Mouse (Mus musculus): ENCODE results near the gene Ubl4b.

The Ubl4b gene

DNA sequence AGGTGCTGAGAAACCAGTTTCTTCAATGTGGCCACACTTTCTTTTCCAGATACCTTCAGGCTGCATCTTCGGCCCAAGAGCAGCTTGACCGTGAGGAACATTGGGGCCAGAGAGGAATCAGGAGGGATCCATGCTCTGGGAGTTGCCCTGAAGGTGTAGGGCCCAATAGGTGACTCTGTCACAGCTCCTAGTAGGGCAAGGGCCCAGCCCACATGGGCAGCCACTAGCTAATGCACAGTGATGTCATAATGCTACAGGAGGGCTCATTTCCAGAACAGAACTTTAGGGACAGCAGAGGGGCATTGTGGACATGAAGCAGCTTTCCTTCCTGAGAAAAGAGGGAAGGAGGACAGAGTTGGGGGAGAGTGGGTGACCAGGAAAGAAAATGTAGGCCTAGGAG, at the start of gene Ubl4b:
TSS of gene Ubl4b (minus strand) at position 232 of the 400 bp plus-strand sequence.
- no peak for ATAC-seq (ENCODE audit: low TSS enrichment)

DNA sequence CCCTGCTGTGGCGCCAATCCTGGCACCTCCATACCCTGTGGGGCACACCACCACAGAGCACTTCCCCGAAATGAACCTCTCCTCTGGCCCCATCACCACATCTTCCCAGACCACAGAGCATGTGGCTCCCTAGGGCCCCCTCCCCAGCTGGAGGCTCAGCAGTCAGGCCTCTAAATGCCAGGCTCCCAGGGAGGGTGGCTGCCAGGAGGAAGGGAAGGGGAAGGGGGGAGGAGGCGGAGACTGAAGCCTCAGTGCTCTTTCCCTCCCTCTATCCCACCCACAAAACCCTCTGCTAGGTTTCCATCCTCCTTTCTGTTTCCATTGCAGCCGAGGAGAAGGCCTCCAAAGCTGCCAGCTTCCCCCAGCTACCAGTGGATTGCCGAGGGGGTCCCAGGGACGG, 45.3 kb upstream of the Ubl4b start:
- no peak for ATAC-seq (ENCODE audit: low TSS enrichment)

DNA sequence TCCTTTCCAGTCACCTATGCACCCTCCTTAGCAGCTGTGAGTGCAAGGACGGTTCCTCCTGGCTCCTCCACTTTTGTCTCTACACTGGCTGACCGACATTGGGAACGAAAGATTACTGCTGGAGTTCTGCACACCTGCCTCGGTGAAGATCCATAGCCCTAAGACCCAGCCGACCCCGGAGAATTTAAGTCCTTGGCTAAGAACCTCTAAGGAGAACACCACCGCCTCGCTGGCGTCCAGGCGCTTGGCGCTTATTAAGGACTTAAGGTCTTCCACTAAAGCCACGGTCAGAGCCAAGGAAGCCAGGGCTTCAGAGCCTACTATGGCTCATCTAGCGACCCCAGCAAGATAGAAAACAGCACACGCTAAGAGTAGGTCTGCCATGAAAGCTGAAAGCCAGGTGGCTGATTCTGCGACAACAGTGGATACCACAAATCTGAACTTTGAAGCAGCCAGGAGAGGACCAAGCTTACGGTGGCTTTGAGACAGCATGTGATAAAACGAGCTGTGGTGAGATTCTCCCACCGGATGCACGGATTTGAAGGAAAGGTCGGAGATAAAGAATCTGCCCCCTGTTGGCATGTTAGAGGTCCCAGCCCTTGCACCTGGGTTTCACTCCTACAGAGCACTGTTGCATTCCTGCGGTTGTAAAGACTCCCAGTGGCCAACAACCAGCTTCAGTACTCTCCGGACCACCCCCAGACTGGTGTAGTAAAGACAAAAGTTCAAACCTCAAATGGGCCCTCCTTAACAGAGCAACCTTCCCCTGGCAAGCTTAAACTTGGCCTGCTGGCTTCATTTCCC, 42.9 kb upstream of the Ubl4b start:
- no peak for ATAC-seq (ENCODE audit: low TSS enrichment)

DNA sequence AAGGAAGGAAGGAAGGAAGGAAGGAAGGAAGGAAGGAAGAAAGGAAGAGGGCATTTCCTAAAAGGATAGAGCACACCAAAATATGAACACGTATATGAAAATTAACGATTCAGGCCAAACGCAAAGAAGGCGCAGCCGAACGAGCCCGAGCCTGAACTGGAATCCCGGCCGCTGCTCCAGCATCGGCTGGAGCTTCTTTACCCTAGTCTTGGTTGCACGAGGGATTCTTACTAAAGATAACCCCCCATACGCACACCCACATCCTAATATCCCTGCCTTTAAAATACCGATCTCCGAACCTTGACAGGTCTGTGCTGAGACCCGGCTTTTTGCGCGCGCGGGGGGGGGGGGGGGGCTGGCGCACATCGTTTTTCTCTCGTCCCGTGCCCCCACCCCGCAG, 42.3 kb upstream of the Ubl4b start:
- no peak for ATAC-seq (ENCODE audit: low TSS enrichment)

DNA sequence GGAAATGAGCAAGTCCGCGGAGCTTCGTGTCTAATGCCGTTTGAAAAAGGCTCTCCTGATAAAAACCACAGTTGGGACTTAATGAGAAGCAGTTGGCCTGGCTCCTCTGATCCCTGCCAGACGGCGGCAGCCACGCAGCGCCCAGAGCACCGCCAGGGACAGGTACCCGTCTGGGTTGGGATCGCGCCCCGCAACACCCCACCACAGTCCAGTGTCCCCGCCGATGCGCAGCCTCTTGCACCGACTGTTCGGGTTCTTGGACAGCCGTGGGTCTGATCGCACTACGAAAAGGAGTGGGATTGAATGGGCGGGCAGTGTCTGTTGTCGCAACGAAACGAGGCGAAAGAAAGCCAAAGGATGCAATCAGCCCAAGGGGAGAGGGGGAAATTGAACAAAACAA, 41.7 kb upstream of the Ubl4b start:
- ATAC-seq (ENCODE audit: low TSS enrichment), result no peak

DNA sequence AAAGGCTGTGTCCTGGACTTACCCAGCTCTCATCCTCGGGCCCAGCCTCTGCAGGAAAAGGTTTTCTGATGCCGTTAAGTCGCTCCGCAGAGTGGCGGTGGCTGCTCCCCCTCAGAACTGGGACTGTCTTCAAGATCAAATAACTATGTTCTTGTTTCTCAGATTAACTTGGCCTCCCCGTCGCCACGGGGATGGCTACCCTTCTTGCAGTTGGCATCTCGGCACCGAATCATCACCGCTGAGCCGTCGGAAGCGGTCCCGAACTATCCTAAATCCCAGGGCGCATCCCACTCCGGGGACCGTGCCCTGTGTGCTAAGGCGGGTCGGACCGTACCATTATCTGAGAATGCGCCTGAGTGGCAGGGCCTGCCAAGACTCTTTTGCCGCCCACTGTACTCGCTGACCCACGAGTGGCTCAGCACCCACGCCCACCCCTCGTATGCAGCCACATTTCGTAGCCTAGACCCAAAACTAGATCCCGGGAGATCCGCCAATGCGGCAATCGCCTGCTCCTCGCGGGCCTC, 41.1 kb upstream of the Ubl4b start:
- ATAC-seq (ENCODE audit: low TSS enrichment), result no peak

DNA sequence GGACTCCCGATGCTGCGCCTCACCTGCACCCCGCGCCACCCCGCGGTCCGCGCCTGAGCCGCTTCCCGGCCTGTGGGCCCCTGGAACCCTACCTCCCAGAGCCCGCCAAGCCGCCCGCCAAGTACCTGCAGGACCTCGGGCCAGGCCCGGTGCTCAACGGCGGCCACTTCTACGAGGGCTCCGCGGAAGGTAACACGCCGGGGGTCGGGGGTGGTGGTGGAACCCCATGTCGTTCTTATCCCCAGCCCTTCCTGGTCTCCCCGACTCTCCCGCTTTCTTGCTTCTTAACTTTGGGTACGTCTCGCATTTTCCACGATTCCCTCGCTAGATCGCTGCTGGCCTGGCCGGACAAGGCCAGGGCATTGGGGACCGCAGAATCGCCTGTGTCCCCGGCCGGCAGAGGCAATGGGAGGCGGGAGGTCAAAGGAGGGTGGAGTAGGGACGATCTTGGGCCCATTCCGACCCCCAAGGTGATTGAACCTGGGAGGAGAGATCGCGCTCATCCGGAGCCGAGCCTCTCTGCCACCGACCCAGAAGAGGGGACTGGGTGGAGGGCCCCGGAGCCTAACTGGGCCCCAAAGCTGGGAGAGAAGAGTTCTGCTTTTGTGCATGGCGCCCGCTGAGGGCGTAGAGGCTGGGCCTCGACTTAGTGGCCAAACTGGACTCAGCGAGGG, 40.5 kb upstream of the Ubl4b start:
- no peak for ATAC-seq (ENCODE audit: low TSS enrichment)

DNA sequence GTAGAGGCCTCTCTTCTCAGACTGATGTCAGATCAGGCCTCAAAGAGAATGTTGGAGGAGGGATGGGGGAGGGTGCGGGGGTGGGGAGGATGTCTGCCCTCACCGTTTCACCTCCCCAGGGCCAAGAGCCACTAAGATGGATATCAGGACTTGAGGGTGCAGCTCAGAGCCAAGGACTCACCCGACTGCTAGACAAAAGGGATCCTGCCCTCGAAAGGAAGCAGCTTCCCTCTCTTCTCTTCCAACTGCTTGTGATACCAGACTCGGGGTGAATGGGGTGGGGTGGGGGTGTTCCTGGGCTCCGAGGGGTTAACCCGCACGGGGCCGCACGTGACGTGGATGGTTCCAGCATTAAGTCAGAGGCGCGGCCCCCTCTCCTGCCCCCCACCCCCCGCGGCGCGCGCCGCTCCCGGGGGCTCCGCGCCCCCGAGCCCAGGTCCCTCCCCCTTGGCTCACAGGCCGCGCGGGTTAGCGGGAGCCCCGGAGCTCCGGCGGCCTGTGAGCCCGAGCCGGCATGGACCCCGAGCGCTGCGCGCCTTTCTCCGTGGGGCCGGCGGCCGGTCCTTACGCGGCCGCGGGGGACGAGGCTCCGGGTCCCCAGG, 39.9 kb upstream of the Ubl4b start, which contains the start of gene Alx3:
TSS of gene Alx3 (plus strand) at position 370 of the 602 bp plus-strand sequence.
- ATAC-seq (ENCODE audit: low TSS enrichment), result no peak

DNA sequence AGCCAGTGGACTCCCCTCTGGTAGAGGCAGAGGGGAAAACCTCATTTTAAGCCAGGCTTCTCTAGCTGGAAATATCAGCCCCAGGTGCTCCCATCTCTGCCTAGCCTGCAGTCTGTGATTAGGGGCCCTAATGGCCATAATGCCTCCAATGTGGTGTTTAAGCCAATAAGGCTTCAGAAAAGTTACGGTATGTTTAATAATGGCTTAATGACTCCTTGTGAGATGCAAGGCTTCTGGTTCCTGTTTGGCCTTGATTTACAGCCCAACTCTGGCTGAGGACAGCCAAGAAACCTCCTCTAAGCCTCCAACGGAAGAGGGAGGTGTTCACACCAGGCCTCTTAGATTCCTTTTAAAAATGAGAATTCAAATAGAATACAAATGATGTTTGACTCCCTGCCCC, 38.8 kb upstream of the Ubl4b start:
- no peak for ATAC-seq (ENCODE audit: low TSS enrichment)

DNA sequence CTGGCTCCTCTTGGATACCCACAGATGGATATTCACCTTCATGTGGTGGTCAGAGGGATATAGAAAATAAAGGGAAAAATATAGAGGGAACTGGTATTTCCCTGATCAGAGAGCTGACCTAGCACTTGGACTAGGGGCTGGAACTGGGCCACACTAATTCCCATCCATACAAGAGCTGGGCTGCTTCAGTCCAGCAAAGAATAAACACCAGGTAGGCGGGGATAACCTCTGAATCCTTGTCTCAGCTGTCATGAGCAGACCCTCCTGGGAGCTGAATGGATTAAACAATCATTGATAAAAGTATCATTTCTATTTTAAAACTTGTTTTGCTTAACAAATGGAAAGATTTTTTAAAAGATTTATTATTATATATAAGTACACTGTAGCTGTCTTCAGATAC, 36.7 kb upstream of the Ubl4b start:
- no peak for ATAC-seq (ENCODE audit: low TSS enrichment)

DNA sequence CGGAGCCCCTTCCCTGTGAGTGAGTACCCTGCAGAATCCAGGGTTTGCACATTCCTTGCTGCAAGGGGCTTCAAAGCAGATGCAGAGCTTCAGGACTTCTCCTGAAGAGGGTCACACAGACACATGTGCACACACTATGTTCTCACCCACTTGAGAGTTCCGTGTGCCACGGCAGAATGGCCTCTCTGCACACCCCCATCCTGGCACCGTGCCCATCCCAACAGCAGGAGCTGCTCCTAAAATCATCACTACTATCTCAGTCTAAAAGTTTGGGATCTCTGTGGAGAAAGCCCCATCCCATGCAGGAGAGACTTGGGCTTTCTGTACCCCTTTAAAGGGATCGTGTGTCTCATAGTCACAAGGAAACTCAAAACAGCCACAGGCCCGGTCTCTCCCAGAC, 31.6 kb upstream of the Ubl4b start:
- ATAC-seq (ENCODE audit: low TSS enrichment), result no peak

DNA sequence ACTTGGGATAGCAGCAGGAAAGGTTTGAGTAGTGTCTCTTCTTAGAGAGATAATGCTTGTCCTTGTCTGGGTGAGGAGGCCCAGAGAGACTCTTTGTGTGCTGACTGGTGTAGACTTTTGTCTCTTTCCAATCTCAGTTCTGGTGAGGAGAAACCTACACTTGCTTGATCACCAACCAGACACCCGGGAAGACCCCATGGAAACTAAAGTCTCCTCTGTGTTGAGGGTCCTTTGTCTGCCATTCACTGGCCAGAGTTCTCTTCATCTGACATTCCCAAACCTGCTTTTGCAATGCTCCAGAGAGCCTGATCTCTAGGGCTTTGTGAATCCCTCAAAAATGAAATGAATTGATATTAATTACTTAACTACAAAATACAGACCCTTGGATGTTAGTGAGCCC, 29.0 kb upstream of the Ubl4b start:
- no peak for ATAC-seq (ENCODE audit: low TSS enrichment)

DNA sequence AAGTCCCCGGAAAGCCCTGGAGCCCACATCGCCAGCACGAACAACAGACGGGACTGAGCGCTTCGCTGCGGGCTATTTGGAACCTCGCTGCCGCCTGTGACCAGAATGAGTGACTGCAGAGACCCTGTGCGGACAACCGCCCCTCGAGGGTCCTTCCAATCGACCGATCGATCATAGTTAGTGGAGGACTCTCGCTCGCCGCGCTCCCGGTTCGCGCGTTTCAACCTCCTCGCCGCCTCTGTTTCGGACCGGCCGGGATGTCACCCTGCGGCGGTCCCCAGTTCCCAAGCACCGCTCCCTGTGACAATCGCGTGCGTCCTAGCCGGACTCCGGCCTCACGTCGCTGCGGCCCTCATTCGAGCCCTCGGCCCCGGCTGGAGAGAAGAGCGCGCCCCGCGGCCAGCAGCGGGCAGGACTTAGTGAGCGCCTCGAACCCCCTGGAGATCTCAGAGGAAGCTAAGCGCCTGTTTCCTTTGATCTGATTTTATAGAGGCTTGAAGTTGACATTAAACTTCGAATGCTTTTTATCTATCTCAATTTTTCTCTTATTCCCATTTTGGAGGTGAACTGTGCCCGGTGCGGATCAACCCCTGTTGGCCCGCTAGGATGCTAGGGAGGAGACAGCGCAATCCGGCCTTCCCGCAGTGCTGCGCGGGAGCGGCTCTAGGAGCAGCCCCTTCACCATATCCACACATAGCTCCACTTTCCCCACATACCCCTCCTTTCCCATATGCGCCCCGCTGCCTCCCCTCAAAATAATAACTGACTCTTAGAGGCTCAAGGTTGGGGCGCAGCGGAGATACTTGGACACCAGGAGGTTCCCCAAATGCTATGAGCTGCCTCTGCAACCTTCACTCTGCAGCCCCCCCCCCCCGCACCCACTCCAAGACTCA, 28.2 kb upstream of the Ubl4b start:
- no peak for ATAC-seq (ENCODE audit: low TSS enrichment)

DNA sequence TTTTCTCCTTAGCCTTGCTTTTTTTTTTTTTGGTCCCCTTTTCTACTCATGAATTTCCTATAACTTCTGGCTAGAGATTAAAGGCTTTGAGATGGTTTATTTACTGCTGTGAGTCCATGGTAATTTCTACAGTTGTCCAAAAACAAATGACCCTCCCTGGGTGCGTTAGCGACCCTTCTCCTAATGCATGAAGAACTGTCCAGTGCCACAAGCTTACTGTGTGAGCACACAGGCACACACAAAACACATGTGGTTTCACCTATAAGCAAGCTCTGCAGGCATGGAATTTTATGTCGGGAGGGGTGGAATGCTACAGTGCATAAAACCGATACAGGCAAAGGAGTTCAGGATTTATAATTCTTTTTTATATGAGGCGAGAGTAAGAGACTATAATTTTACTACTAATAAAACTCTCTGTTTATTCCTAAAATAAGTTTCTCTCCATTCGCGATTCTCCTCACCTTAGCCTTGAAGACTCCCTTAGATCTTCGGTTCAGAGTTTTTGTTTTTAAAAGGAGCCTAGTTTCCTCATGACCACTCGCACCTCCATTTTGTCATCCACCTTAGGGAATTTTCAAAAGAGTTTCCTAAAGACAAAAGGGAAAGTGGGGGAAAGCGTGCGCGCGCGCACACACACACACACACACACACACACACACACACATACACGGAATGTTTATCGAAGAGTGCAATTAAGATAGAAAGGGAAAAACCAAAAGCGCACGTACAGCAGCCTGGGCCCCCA, 27.4 kb upstream of the Ubl4b start:
- ATAC-seq (ENCODE audit: low TSS enrichment), result no peak

DNA sequence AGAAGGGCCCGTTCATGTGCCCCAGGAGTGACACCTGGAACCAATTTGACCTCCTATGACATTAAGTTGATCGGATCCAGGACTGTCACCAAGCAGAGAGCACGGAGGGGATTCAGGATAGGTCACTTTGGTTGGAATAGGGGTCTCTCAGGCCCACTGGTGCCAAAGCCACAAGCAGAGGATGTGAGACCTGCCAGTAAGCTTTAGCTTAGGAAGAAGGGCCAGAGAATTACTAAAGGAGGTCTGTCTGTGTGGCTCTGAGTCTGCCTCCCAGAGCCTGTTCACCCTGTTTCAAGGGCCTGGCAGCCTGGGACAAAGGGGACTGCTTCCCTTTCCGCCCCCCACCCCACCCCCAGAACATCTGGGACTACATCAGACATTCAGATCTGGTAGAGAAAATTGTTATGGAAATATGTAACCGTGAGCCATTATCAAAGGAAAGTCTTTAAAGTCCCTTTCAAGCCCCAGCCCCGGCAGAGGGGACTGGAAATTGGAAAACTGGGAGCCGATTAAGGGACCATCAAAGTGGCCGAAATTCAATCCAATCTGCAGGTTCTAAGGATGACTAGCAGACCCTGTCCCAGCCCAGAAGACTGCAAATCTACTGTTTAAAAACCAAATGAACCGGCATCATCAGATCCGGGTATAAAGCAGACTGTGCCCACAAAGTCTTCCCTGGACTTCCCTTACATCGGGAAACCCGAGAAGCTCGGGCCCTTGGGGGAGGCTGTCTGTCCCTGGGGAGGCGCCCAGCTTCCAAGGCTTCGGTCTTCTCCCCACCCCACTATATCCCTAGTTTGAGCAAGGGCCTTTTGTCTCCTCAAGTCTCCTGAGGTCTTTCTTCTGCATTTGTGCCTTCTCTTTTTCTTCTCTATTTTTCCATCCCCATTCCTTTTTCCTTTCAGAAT, 26.5 kb upstream of the Ubl4b start:
- ATAC-seq (ENCODE audit: low TSS enrichment), result no peak

DNA sequence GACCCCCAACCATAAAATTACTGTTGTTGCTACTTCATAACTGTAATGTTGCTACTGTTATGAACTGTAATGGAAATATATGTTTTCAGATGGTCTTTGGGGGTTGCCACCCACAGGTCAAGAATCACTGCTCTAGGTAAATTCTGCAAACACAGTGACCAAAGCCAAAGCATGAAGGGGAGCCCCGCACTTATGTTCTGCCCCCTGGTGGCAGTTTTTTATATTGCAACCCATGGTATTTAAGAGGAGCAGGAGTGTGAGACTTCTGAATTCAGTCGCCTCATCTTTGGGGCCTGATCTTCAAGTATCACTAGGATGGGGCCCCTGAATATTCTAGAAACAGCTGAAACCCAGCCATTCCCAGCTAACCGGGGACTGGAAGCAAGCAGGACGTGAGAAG, 24.6 kb upstream of the Ubl4b start:
- peak; percentile 80 for ATAC-seq (ENCODE audit: low TSS enrichment)

DNA sequence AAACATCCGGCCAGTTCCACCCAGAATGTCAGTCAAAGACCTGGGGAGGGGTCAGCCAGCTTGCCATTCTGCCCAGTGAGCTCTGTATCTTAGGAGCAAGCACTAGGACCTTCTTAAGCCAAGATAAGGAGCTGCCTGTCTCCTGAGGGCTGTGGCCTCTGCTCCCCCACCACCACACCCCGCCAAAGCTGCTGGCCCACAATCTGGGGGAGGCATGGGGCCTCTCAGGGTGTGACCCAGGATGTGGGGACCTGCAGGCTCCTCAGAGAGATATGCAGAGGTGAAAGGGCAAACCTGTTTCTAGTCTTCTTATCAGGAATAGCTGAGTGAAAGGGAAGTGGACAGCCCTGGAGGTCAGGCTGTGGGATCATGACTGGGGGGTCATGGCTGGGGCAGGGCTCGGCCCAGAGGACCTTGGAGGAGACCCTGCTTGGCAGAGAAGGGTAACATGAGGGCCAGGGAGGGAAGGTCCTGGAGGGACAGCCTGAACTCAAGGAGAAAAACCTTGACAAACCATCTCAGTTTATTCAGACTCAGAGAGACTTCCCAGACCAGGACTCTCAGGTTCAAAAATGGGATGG, 23.0 kb upstream of the Ubl4b start:
- no peak for ATAC-seq (ENCODE audit: low TSS enrichment)

DNA sequence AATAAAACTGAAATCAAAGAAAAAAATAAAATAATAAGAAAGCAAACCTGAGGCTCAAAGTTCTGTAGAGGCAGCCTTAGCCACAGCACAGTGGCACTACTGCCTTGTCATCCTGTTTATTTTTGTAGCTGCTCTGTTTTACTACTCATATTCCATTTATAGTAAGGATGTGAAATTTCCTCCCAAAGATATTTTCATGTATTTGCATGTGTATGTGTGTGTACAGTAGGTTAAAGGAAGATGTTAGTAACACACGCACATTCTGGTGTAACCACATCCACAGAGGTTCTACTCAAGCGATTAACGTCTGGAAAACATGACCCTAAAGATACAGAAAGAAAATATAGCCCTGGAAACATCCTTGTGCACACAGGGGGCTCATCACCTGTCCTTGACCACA, 21.9 kb upstream of the Ubl4b start:
- no peak for ATAC-seq (ENCODE audit: low TSS enrichment)

DNA sequence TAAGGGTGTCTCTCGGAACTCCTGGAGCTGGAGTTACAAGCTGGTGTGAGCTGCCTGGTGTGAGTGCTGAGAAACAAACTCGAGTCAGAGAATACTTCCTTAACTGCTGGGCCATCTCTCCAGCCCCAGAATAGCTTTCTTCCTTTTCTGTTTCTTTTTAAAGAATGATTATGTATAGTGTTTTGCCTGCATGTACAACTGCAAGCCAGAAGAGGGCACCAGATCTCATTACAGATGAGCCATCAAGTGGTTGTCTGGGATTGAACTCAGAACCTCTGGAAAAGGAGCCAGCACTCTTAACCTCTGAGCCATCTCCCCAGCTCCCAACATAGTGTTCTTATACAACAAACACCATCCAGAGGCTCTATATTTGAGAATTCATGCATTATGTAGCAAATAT, 16.3 kb upstream of the Ubl4b start:
- no peak; the same call in 1 of the 2 replicates for ATAC-seq (ENCODE audit: low TSS enrichment)

DNA sequence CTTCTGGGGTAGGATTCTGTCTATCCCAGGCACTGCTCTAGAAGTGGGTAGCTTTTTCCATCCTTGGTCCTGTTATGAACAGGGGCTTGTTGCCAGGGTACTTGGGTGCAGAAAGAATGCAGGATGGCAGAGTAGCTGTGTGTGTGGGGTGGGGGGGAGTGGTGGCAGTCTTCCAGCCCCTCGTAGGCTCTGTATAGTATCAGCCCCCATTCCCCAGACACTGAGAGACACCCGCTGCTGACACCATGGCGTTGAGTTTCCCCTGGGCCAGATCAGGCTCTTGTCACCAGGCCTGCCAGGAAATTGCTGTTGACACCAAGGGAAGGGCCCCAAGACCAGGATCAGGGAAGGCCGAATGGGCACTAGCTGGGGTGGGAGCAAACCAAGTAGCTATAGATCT, 13.8 kb upstream of the Ubl4b start:
- no peak for ATAC-seq (ENCODE audit: low TSS enrichment)

All from frontal cortex, adult (tissue).